Mouse (Mus musculus) kidney, embryonic 14.5 days (tissue): ENCODE results near the gene Erf. TPM values are rescaled to one million over a fixed set of nuclear protein-coding genes. Genes with fewer than 3 reads are reported as not detected.

Experiments used
- ATAC-seq: fragments of 200-750 bp; cut with Nextera tagmentation; 2 replicates; pipeline ENCODE4 v1.8.0; 2017; ENCODE audit warnings: moderate number of reproducible peaks, mild to moderate bottlenecking, moderate TSS enrichment, moderate library complexity; ENCODE audit not compliant: low FRiP score, low TSS enrichment
- H3K27ac ChIP-seq: fragments of 300-500 bp; sonication (generic); 2 replicates; pipeline ENCODE4 v1.5.1; 2014; ENCODE audit warnings: low read depth, mild to moderate bottlenecking, low read length, moderate library complexity, mixed read lengths
- H3K27me3 ChIP-seq: fragments of 300-500 bp; sonication (generic); 2 replicates; pipeline ENCODE4 v1.6.1; 2014; ENCODE audit warnings: mild to moderate bottlenecking, low read length; ENCODE audit not compliant: control insufficient read depth, insufficient read depth
- H3K36me3 ChIP-seq: fragments of 300-500 bp; sonication (generic); 2 replicates; pipeline ENCODE4 v1.6.1; 2014; ENCODE audit warnings: low read length, mixed read lengths; ENCODE audit not compliant: control insufficient read depth, insufficient read depth
- H3K4me1 ChIP-seq: fragments of 300-500 bp; sonication (generic); 2 replicates; pipeline ENCODE4 v1.6.1; 2014; ENCODE audit warnings: low read length, mixed read lengths; ENCODE audit not compliant: control insufficient read depth, insufficient read depth
- H3K4me2 ChIP-seq: fragments of 300-500 bp; sonication (generic); replicated peaks from 2 replicates; pipeline ENCODE4 v1.6.1; 2014; ENCODE audit warnings: low read depth, mild to moderate bottlenecking, low read length
- H3K4me3 ChIP-seq: fragments of 300-500 bp; sonication (generic); 2 replicates; pipeline ENCODE4 v1.5.1; 2014; ENCODE audit warnings: mild to moderate bottlenecking, low read length
- H3K9ac ChIP-seq: fragments of 300-500 bp; sonication (generic); 2 replicates; pipeline ENCODE4 v1.6.1; 2014; ENCODE audit warnings: low read depth, mild to moderate bottlenecking, low read length, moderate library complexity
- H3K9me3 ChIP-seq: fragments of 300-500 bp; sonication (generic); 2 replicates; pipeline ENCODE4 v1.6.1; 2016; ENCODE audit warnings: low read length; ENCODE audit not compliant: control insufficient read depth
- WGBS: fragments of 180-500 bp; shearing (Covaris S2); extraction: QIAGEN DNeasy Blood & Tissue Kit; methylation state at CpG from one replicate; pipeline ENCODE4 v1.1.7; 2014; 5-methylcytosine and 5-hydroxymethylcytosine counted together
- polyA plus RNA-seq: library from polyadenylated mRNA; unstranded; fragments of >200 nt; fragmentation: Nextera tagmentation; extraction: Ambion mirVana; gene quantifications from 2 replicates; pipeline ENCODE4 v1.2.1, GENCODE M21; 2014

Gene Erf
- polyA plus RNA-seq, 1 experiment from 2014 or later, result 28.8 TPM

- no peaks in the 10 kb centered on the region for H3K4me1 ChIP-seq
- no peak for ATAC-seq
These were observed 39.9 kb upstream of the Erf start for GRCm38 (mm10) chr7:25290463-25290862.

GRCm38 (mm10) chr7:25289925-25290324 lies 39.4 kb upstream of the Erf start:
- Histone ChIP-seq H3K9ac (no peak overlapping the region), H3K4me3 (no peak overlapping the region), H3K36me3 (peaks cover 97% of the 10 kb centered on the region), H3K9me3 (no peaks in the 10 kb centered on the region), H3K27ac (no peak overlapping the region), H3K27me3 (no peaks in the 10 kb centered on the region), H3K4me2 (no peak overlapping the region), H3K4me1 (no peaks in the 10 kb centered on the region; the same call in 1 of the 2 replicates)
- ATAC-seq, result no peak
- WGBS, result 95% methylated on average over 3 of the region's 3 CpGs

More at GRCm38 (mm10) chr7:25290463-25290862, 39.9 kb upstream of the Erf start:
- H3K9me3 ChIP-seq, result no peaks in the 10 kb centered on the region
- H3K27ac ChIP-seq, result no peak overlapping the region
- H3K27me3 ChIP-seq, result no peaks in the 10 kb centered on the region
- peaks cover 94% of the 10 kb centered on the region for H3K36me3 ChIP-seq
- WGBS, result 96% methylated on average over 1 of the region's 1 CpGs
- H3K4me3 ChIP-seq, result no peak overlapping the region
- H3K4me2 ChIP-seq, result no peak overlapping the region
- H3K9ac ChIP-seq, result no peak overlapping the region

DNA sequence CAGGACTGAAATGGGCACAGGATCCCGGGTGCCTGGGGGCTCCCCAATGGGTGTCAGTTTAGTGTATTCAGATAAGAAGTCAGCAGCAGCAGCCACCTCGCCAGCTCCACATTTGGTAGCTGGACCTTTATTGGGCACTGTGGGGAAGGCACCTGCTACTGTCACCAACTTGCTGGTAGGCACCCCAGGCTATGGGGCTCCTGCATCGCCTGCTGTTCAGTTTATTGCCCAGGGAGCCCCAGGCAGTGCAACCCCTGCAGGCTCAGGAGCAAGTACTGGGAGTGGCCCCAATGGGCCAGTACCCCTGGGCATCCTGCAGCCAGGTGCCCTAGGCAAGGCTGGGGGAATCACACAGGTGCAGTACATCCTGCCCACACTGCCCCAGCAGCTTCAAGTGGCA lies 38.2 kb upstream of the Erf start:
- ATAC-seq, result no peak
- Histone ChIP-seq H3K27me3 (no peaks in the 10 kb centered on the region), H3K4me1 (peaks cover 8% of the 10 kb centered on the region; the same call in 1 of the 2 replicates), H3K36me3 (peaks cover 91% of the 10 kb centered on the region), H3K9ac (no peak overlapping the region), H3K4me3 (no peak overlapping the region), H3K27ac (no peak overlapping the region), H3K9me3 (no peaks in the 10 kb centered on the region), H3K4me2 (no peak overlapping the region)
- WGBS, result 92% methylated on average over 3 of the region's 3 CpGs

GRCm38 (mm10) chr7:25288011-25288410 lies 37.5 kb upstream of the Erf start:
- H3K4me1 ChIP-seq, result peaks cover 14% of the 10 kb centered on the region; the same call in 1 of the 2 replicates
- H3K4me2 ChIP-seq, result no peak overlapping the region
- no peak overlapping the region for H3K4me3 ChIP-seq
- no peak overlapping the region for H3K27ac ChIP-seq
- no peak for ATAC-seq
- peaks cover 84% of the 10 kb centered on the region for H3K36me3 ChIP-seq
- no peaks in the 10 kb centered on the region for H3K9me3 ChIP-seq
- no peaks in the 10 kb centered on the region for H3K27me3 ChIP-seq
- WGBS, result 86% methylated on average over 12 of the region's 12 CpGs
- no peak overlapping the region for H3K9ac ChIP-seq

DNA sequence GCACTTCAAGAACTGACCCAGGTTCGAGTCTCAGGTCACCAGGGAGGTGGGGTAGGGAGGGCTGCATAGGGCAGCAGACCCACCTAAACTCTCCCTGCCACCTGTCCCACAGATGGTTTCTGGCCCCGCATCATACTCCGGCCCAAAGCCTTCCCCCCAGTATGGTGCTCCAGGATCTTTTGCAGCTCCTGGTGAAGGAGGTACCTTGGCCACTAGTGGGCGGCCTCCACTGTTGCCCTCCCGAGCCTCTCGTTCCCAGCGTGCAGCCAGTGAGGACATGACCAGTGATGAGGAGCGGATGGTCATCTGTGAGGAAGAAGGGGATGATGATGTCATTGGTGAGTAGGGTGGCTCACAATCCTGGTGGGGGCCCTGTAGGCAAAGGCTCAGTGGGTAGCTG lies 36.4 kb upstream of the Erf start:
- Histone ChIP-seq H3K4me1 (peaks cover 14% of the 10 kb centered on the region; the same call in 1 of the 2 replicates), H3K4me2 (no peak overlapping the region), H3K9ac (no peak overlapping the region), H3K36me3 (peaks cover 74% of the 10 kb centered on the region), H3K27me3 (no peaks in the 10 kb centered on the region), H3K4me3 (no peak overlapping the region), H3K9me3 (no peaks in the 10 kb centered on the region), H3K27ac (no peak overlapping the region)
- WGBS, result 91% methylated on average over 8 of the region's 8 CpGs
- ATAC-seq, result no peak

- H3K27ac ChIP-seq, result no peak overlapping the region
- peaks cover 61% of the 10 kb centered on the region for H3K36me3 ChIP-seq
- H3K9ac ChIP-seq, result no peak overlapping the region
- WGBS, result 90% methylated on average over 20 of the region's 20 CpGs
- no peaks in the 10 kb centered on the region for H3K9me3 ChIP-seq
- no peak overlapping the region for H3K4me2 ChIP-seq
- H3K27me3 ChIP-seq, result no peaks in the 10 kb centered on the region
- no peak for ATAC-seq
- no peak overlapping the region for H3K4me3 ChIP-seq
- peaks cover 24% of the 10 kb centered on the region for H3K4me1 ChIP-seq
These were observed 35.1 kb upstream of the Erf start for GRCm38 (mm10) chr7:25285511-25286238.

DNA sequence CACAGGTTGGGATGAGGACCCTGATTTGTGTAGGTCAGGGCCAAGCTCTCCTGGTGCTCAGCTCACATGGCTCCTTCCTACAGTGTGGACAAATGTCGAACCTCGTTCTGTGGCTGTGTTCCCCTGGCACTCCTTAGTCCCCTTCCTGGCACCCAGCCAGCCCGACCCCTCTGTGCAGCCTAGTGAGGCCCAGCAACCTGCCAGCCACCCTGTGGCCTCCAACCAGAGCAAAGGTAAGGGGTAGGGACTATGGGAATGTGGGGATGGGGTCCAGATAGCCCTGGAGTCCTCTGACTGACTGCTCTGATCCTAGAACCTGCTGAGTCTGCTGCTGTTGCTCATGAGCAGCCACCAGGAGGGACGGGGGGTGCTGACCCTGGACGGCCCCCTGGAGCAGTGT lies 34.2 kb upstream of the Erf start:
- H3K4me3 ChIP-seq, result no peak overlapping the region
- no peaks in the 10 kb centered on the region for H3K27me3 ChIP-seq
- peaks cover 34% of the 10 kb centered on the region for H3K4me1 ChIP-seq
- H3K9me3 ChIP-seq, result no peaks in the 10 kb centered on the region
- H3K36me3 ChIP-seq, result peaks cover 52% of the 10 kb centered on the region
- H3K27ac ChIP-seq, result no peak overlapping the region
- 69% methylated on average over 5 of the region's 5 CpGs for WGBS
- peak overlapping the region; percentile 25; the same call in 1 of the 2 replicates for H3K9ac ChIP-seq
- ATAC-seq, result no peak
- no peak overlapping the region for H3K4me2 ChIP-seq

DNA sequence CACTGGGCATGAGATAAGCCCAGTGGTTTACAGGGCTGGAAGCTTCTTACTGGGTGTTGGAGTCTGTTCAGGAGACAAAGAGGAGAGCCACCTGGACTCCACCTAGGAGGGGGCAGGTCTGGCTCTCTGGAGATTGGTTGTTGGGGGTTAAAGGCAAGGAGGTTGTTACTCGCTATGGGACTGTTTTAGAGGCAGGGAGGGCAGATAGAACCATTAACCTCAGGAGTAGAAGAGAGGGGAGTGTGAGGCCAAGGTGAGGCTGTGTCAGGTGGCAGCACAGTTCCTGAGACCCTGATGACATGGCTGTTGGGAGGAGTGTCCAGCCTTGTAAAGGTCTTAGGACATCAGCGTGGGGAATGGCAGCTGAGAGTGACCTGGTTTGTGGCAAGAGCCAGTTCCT lies 33.6 kb upstream of the Erf start:
- WGBS, result 36% methylated on average over 2 of the region's 2 CpGs
- peaks cover 46% of the 10 kb centered on the region for H3K36me3 ChIP-seq
- H3K4me1 ChIP-seq, result peaks cover 39% of the 10 kb centered on the region
- peak overlapping the region; percentile 74; the same call in 1 of the 2 replicates for H3K4me3 ChIP-seq
- 0 out of 2 replicates have a peak overlapping the region, but pooled peaks have one; percentile 30 for H3K27ac ChIP-seq
- H3K27me3 ChIP-seq, result no peaks in the 10 kb centered on the region
- peak overlapping the region; percentile 81; the same call in 1 of the 2 replicates for H3K9ac ChIP-seq
- H3K9me3 ChIP-seq, result no peaks in the 10 kb centered on the region
- ATAC-seq, result no peak
- peak overlapping the region; percentile 87 for H3K4me2 ChIP-seq

DNA sequence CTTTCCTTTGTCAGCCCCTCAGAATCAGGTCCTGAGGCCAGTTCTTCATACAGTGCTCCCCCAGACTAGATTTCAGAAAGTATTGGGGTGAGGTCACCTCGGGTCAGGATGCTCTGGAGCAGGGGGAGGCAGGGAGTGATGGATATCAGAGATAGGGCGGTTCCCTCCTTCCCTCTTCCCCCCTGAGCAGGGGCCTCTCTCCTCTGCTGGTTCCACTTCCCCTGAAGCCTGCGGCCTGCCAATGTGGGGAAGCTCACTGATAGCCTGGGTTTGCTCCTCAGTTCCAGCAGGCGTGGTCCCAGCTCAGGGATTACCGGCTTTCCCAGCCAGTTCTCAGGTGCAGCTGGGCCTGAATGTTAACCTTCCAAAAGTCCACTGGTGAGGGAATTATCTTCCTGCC lies 33.1 kb upstream of the Erf start:
- H3K27ac ChIP-seq, result peak overlapping the region; percentile 30; the same call in 1 of the 2 replicates
- H3K4me2 ChIP-seq, result peak overlapping the region; percentile 87
- H3K4me3 ChIP-seq, result peak overlapping the region; percentile 74
- H3K4me1 ChIP-seq, result peaks cover 39% of the 10 kb centered on the region
- no peak for ATAC-seq
- no peaks in the 10 kb centered on the region for H3K27me3 ChIP-seq
- H3K9ac ChIP-seq, result peak overlapping the region; percentile 81; the same call in 1 of the 2 replicates
- no peaks in the 10 kb centered on the region for H3K9me3 ChIP-seq
- 9% methylated on average over 5 of the region's 5 CpGs for WGBS
- peaks cover 40% of the 10 kb centered on the region for H3K36me3 ChIP-seq
